Mouse (Mus musculus): ENCODE results near the gene Fbln2.
"Not testable (repeated sequence)": the region's sequence is repeated elsewhere in the genome, so short reads cannot be mapped to it uniquely, and the experiment has no call there.

The Fbln2 gene

DNA sequence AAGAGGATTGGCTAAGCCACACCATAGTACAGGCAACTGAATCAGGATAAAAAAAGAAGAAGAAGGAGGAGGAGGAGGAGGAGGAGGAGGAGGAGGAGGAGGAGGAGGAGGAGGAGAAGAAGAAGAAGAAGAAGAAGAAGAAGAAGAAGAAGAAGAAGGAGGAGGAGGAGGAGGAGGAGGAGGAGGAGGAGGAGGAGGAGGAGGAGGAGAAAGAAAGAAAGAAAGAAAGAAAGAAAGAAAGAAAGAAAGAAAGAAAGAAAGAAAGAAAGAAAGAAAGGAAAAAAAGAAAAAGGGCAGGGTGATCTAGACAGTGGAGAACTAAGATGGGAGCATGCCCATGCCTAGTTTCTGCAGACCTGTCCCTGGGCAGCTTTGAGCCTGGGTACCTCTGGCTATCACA, at the start of gene Fbln2:
Gene Fbln2, plus strand, starts transcription at position 301 of the 400 bp plus-strand sequence.
- DNase-seq (ENCODE audit: extremely low read depth, low read depth) = not testable (repeated sequence)

DNA sequence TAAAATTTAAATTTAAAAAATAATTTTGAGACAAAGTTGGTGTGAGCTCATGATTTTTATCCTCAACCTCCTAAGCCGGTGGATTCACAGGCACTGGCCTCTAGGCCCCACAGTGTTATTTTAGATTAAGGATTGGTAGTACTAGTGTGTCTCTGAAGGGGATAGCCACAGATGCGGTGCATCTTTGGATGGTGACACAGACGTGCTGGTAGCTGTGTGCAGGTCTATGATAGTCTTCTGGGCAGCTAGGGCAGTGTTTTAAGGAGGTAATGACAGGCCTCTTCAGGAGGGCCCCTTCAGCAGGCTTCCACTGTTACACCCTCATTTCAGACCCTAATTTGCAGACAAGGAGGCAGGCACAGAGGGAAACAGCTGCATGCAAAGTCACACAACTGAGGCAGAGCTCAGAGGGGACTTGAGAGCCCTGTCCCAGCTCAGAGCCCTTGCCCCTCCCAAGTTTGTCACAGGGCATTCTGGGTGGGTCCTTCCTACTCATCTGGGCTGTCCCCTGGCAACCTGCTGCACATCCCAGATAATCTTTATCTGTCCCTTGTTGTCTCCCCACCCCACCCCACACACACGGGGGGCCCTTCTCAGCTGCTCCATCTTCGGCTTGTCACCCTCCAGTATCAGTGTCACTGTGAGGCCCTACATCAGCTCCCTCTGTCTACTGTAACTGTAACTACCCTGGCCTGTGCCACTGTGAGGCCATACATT, 48.9 kb upstream of the Fbln2 start:
- DNase-seq (ENCODE audit: extremely low read depth, low read depth) = peak; percentile 77

- no peak for DNase-seq (ENCODE audit: extremely low read depth, low read depth)
These were observed 47.7 kb upstream of the Fbln2 start for GRCm38 (mm10) chr6:91164584-91164983.

- peak; percentile 37 for DNase-seq (ENCODE audit: extremely low read depth, low read depth)
These were observed 47.0 kb upstream of the Fbln2 start for GRCm38 (mm10) chr6:91165210-91165609.

DNA sequence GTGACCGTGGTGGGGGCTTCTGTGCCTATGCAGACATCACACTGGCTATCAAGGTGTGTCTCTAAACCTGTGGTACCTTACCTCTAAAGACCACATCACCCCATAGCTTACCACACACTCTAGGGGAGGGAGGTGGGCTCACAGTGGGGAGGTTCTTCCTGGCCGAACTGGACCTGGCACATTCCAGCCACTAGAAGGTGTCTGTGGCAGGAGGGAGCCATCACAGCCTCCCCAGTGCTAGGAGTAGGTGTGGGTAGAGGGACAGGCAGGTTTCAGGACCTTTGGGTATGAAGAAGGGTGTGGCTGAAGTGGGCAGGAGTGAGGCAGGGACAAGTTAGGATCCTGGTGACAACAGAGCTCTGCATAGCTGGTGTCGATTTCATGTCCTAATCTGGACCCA, 44.4 kb upstream of the Fbln2 start:
- no peak for DNase-seq (ENCODE audit: extremely low read depth, low read depth)

GRCm38 (mm10) chr6:91169129-91169528, 43.1 kb upstream of the Fbln2 start:
- no peak for DNase-seq (ENCODE audit: extremely low read depth, low read depth)

DNA sequence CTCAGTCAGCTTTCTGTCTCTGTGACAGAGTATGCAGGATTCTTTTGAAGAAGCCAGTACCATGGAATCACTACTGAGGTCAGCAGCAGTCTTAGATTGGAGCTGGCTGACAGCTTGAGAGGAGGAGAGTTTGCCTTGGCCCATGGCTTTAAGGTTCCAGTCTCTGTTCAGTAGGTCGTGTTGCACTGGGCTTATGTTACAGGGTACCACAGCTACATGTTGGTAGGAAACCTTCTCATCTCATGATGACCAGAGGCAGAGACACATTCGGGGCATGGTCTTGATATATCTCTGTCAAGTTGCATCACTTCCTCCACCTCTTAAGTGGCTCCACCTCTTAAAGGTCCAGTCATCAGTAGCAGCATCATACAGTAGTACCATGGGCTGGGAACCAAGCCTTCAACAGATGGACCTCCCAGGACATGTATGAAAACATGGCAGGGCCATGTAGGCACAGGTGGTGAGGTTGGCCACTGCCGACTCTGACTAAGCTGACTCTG, 40.8 kb upstream of the Fbln2 start:
- no peak for DNase-seq (ENCODE audit: extremely low read depth, low read depth)

DNA sequence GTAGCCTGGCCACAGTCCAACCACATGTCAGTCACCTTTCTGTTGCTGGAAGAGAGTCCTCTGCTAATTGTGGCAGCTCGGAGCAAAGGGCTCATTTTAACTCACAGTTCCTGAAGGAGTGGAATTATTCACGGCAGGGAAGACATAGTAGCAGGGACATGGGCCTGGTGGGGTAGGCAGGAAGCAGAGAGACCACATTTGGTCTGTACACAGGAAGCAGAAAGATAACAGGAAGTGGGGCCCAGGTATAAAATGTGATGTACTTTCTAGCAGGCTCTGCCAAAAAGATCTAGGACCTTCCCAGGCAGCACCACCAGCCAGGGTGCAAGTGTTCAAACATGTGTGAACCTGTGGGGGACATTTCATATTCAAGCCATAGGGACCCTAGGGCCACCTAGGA, 39.9 kb upstream of the Fbln2 start:
- DNase-seq (ENCODE audit: extremely low read depth, low read depth) = no peak

DNA sequence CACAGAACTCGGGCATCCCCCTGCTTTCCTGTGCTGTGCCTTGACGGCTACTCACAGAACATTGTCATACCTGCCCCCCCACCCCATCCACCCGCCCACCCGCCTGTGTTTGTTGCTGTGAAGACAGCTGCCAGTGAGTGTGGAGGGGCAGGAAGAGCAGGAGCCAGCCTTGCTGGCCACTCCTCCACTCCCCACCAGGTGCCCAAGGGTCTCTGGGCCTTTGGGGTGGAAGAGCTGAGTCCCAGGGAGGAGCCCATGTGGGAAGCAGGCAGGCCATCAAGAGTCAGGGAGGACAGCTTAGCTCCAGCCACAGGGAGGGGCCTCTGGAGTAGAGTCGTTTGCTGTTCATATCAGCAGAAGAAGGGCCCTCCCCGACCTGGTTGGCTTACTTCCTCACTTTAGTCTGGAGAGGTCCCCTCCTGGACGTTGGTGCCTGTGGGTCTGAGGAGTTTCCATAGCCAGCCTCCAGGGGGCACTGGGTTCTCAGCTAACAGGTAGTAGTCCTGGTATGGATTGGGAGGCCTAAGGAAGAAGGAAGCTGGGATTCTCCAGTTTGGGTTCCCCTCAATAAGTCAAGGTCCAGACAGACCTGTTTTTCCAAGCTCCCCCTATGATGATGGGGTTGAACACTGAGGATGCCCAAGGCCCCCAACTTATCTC, 38.9 kb upstream of the Fbln2 start:
- DNase-seq (ENCODE audit: extremely low read depth, low read depth) = peak; percentile 56

- no peak for DNase-seq (ENCODE audit: extremely low read depth, low read depth)
These were observed 38.0 kb upstream of the Fbln2 start for GRCm38 (mm10) chr6:91174211-91174610.

DNA sequence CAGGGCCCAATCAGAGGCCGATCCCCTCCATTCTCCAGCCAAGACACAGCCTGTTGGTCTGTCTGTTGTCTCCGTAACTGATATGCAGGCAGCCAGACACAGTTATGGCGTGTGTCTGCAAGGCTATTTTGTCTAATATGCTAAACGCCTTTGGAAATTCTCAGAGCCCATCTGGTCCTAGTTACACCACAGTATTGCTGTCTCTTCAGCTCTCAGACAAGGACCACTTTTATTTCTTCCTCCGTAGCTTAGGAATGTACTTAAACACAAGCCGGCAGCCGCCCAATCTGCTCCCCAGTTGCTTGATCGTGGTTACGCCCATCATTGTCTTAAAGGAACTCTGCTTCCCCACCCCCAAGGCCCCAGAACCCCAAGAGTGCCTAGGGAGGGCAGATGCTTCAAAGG, 31.5 kb upstream of the Fbln2 start:
- no peak for DNase-seq (ENCODE audit: extremely low read depth, low read depth)

DNA sequence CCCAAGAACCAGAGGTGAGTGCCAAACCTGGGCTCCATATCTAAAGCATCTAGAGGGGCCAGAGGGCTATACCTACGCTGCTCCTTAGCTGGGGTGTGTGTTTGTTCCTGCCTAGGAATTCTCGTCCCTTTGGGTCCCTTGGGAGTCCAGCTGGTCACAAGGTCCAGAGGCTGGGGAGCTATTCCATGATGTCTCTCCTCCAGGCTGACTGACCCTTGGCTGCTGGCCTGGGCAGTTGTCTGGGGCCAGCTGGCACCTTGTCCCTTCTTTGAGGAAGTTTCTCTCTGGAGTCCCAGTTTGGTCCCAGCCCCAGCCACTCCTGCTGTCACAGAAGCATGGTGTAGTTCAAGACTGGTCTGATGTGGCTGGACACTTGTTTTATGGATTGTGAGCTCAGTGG, 30.9 kb upstream of the Fbln2 start:
- DNase-seq (ENCODE audit: extremely low read depth, low read depth) = no peak

DNA sequence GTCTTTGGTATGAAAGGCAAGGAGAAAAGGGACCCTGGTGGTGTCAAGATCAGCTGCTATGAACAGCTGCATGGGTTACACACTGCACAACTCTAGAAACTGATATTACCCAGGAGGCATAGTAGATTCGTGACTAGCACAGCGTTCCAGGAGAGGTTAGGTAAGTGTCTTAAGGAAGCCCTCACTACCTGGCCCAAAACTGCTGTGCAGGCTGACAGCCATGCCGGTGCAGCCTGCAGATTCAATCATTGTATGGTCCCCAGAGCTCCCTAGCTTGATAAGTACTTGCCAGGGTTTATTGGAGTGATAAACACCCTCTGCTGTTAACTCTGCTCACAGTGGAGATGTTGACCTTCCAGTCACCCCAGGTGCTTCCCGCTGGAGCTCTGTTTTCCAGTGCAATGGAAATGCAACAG, 30.2 kb upstream of the Fbln2 start:
- no peak for DNase-seq (ENCODE audit: extremely low read depth, low read depth)

DNA sequence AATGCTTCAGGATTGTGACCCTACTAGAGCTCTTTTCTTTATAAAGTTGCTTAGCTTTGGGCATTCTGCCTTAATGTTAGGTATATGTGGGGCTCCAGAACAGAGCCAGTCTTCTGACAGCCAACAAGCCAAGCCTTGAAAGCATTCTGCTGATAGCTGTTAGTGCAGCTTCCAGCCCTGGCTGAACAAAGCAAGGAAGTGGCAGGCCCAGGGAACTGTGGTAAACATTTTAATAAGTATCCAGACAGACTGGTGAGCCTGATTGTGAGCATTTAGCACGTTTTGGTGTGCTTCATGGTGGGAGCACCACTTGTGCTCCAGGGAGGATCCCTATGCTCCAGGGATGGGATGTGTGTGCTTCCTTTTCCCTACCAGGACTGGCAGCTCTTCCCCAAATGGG, 29.2 kb upstream of the Fbln2 start:
- no peak for DNase-seq (ENCODE audit: extremely low read depth, low read depth)

GRCm38 (mm10) chr6:91183980-91184379, 28.3 kb upstream of the Fbln2 start:
- no peak for DNase-seq (ENCODE audit: extremely low read depth, low read depth)

DNA sequence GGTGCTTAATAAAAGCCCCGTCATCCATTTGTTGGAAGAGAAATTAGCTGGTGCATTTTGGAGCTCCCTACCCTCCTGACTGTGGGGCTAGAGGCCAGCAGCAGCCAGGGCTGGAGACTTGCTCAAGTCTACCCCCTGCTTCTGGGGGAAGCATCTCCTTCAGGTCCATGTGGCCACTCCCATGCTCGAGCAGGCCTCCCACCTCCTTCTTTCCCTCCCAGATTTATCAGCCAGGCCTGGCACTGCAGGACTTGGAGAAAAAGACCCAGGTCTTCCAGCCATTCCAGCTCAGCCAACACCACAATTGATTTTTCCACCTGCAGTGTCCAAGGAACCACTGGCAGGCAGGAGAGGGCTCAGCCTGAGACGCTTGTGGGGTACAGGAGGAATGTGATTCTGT, 27.5 kb upstream of the Fbln2 start:
- no peak for DNase-seq (ENCODE audit: extremely low read depth, low read depth)

GRCm38 (mm10) chr6:91185502-91185901, 26.8 kb upstream of the Fbln2 start:
- no peak for DNase-seq (ENCODE audit: extremely low read depth, low read depth)

- no peak for DNase-seq (ENCODE audit: extremely low read depth, low read depth)
These were observed 25.9 kb upstream of the Fbln2 start for GRCm38 (mm10) chr6:91186161-91186931.

DNA sequence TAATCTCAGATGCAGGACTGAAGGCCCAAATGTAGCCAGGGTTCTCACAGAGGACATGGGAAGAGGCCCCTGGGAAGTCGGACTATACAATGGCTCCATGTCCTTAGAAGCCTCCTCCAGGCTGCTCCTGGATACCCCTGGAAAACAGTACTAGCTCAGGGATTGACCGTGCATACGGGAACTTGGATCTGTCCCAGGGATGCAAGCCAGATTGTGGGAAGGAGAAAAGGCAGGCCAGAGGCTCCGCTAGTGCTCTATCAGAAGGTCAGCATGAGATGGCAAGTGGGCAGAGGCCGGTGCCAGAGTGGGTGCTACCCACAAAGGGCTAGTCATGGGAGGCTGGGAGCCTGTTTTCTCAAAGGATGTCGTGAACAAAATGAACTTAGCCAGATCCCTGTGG, 25.3 kb upstream of the Fbln2 start:
- DNase-seq (ENCODE audit: extremely low read depth, low read depth) = no peak

DNA sequence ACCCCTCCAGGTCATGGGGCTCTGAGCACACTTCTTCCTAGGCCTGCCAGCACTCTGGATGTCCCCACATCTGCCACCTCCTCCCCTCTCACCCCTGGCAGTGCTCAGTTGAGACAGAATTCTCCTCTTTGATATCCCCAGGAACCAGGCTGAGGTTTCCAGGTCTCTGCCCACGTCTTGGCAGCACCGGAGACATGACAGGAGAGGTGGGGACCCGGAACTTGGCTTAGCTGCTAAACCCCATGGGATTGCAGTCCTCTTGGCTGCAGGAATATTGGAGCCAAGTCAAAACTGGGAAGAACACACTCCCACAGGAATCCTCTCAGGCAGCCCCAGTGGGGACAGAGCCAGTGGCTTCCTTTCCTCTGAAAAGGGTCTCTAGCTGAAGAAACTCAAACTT, 24.4 kb upstream of the Fbln2 start:
- DNase-seq (ENCODE audit: extremely low read depth, low read depth) = no peak

GRCm38 (mm10) chr6:91189971-91190370, 22.3 kb upstream of the Fbln2 start:
- no peak for DNase-seq (ENCODE audit: extremely low read depth, low read depth)

- DNase-seq (ENCODE audit: extremely low read depth, low read depth) = no peak
These were observed 20.8 kb upstream of the Fbln2 start for GRCm38 (mm10) chr6:91191465-91191864.
